Mouse (Mus musculus) lung, adult 2 months (tissue): ENCODE data around the gene Sprr2j-ps. TPM values are rescaled to one million over a fixed set of nuclear protein-coding genes. Genes with fewer than 3 reads are reported as not detected.

Experiments used
- DNase-seq: peaks from one replicate; pipeline ENCODE4 v3.0.0; 2022
- H3K4me1 ChIP-seq: fragments of 200-500 bp; 2 replicates; pipeline ENCODE4 v1.6.1; 2011; ENCODE audit warnings: low read length; ENCODE audit not compliant: control insufficient read depth, insufficient read depth
- H3K4me3 ChIP-seq: fragments of 200-500 bp; replicated peaks from 2 replicates; pipeline ENCODE3; 2011; ENCODE audit warnings: low read depth, mild to moderate bottlenecking, control low read depth, low read length; ENCODE audit errors: extremely low read depth
- CTCF ChIP-seq: fragments of 200-500 bp; IDR thresholded peaks from 2 replicates; pipeline ENCODE4 v1.5.1; 2011; ENCODE audit warnings: mild to moderate bottlenecking, low read length, control low read depth; ENCODE audit not compliant: insufficient read depth
- POLR2A ChIP-seq: fragments of 200-500 bp; IDR thresholded peaks from 2 replicates; pipeline ENCODE4 v1.6.1; 2011; ENCODE audit warnings: low read depth, mild to moderate bottlenecking, control low read depth, low read length, borderline replicate concordance; ENCODE audit errors: extremely low read depth
- WGBS: fragments of 180-500 bp; shearing (Covaris S2); methylation state at CpG from one replicate; pipeline ENCODE4 v1.1.7; 2018; 5-methylcytosine and 5-hydroxymethylcytosine counted together
- polyA plus RNA-seq: library from polyadenylated mRNA; depleted of rRNA; stranded (reverse); fragments of >200 nt; gene quantifications from 2 replicates; pipeline ENCODE4 v1.2.3, GENCODE M21; 2012; rRNA removed

The Sprr2j-ps gene
- polyA plus RNA-seq, 1 experiment: 6.1 TPM

- Histone ChIP-seq H3K4me1 (no peaks in the 10 kb centered on the region), H3K4me3 (no peak within 1 kb of the TSS)
- DNase-seq: no peak
- TF ChIP-seq CTCF: no peak
- TF ChIP-seq POLR2A: no peak
- 45% methylated on average over 2 of the region's 2 CpGs for WGBS
Observed at GRCm38 (mm10) chr3:92458620-92459019, 40.7 kb downstream of the Sprr2j-ps start, which contains the start of gene Sprr3. Gene Sprr3 (minus strand): TSS chr3:92458720.

GRCm38 (mm10) chr3:92466576-92466975 lies 48.7 kb downstream of the Sprr2j-ps start:
- WGBS: 55% methylated on average over 1 of the region's 1 CpGs

GRCm38 (mm10) chr3:92467424-92467823 lies 49.5 kb downstream of the Sprr2j-ps start:
- H3K4me1 ChIP-seq: no peaks in the 10 kb centered on the region
- no peak for DNase-seq
- TF ChIP-seq CTCF (no peak), POLR2A (no peak)
- no peak overlapping the region for H3K4me3 ChIP-seq

More at GRCm38 (mm10) chr3:92466576-92466975, 48.7 kb downstream of the Sprr2j-ps start:
- H3K4me3 ChIP-seq: no peak overlapping the region
- no peak for DNase-seq
- no peak for TF ChIP-seq POLR2A
- no peak for TF ChIP-seq CTCF
- no peaks in the 10 kb centered on the region for H3K4me1 ChIP-seq

Other genes starting within 250 kb of the Sprr2j-ps start
- gene Sprr2a1, start 202.3 kb upstream of the Sprr2j-ps start, polyA plus RNA-seq: 0.40 and 0.89 TPM in 2 replicates
- gene Sprr2a2, start 202.2 kb upstream of the Sprr2j-ps start, polyA plus RNA-seq: 131 and 507 TPM in 2 replicates
- gene Sprr2a3, start 132.7 kb upstream of the Sprr2j-ps start, polyA plus RNA-seq: 2.4 and 3.5 TPM in 2 replicates
- not detected in 2 replicates for gene Sprr2b, start 101.5 kb upstream of the Sprr2j-ps start, polyA plus RNA-seq
- 0.20 TPM in 1 of 2 replicates, not detected in the other for gene Sprr2d, start 78.9 kb upstream of the Sprr2j-ps start, polyA plus RNA-seq
- gene Sprr2e, start 65.9 kb upstream of the Sprr2j-ps start, polyA plus RNA-seq: not detected in 2 replicates
- gene Sprr2f, start 52.9 kb upstream of the Sprr2j-ps start, polyA plus RNA-seq: not detected in 2 replicates
- gene Sprr2h, start 32.4 kb upstream of the Sprr2j-ps start, polyA plus RNA-seq: 0.46 TPM in 1 of 2 replicates, not detected in the other
- 1.1 TPM in 1 of 2 replicates, not detected in the other for gene Sprr2i, start 10.1 kb upstream of the Sprr2j-ps start, polyA plus RNA-seq
- 5.0 and 6.3 TPM in 2 replicates for gene Gm9774, start 11.3 kb downstream of the Sprr2j-ps start, polyA plus RNA-seq
- gene Sprr2k, start 14.5 kb downstream of the Sprr2j-ps start, polyA plus RNA-seq: 1.1 TPM in 1 of 2 replicates, not detected in the other
- gene Sprr1b, start 20.7 kb downstream of the Sprr2j-ps start, polyA plus RNA-seq: 48.2 TPM in 1 of 2 replicates, not detected in the other
- gene Sprr3, start 40.6 kb downstream of the Sprr2j-ps start, polyA plus RNA-seq: 0.12 and 568 TPM in 2 replicates
- gene Sprr1a, start 67.8 kb downstream of the Sprr2j-ps start, polyA plus RNA-seq: 5.1 and 220 TPM in 2 replicates
- gene Sprr4, start 82.4 kb downstream of the Sprr2j-ps start, polyA plus RNA-seq: not detected in 2 replicates
- gene 2310046K23Rik, start 116.4 kb downstream of the Sprr2j-ps start, polyA plus RNA-seq: 2.3 TPM in 1 of 2 replicates, not detected in the other
- 0.16 and 0.24 TPM in 2 replicates for gene Ivl, start 155.7 kb downstream of the Sprr2j-ps start, polyA plus RNA-seq
- gene Smcp, start 170.9 kb downstream of the Sprr2j-ps start, polyA plus RNA-seq: 0.92 TPM in 1 of 2 replicates, not detected in the other
- 1.3 TPM in 1 of 2 replicates, not detected in the other for gene 2210017I01Rik, start 189.4 kb downstream of the Sprr2j-ps start, polyA plus RNA-seq
- not detected in 2 replicates for gene Lce6a, start 203.6 kb downstream of the Sprr2j-ps start, polyA plus RNA-seq
- gene Lce1a1, start 230.2 kb downstream of the Sprr2j-ps start, polyA plus RNA-seq: 47.3 TPM in 1 of 2 replicates, not detected in the other
- 67.0 TPM in 1 of 2 replicates, not detected in the other for gene Lce1b, start 238.8 kb downstream of the Sprr2j-ps start, polyA plus RNA-seq